Mouse (Mus musculus): Measurements from ENCODE around the gene Rwdd1. TPM values are rescaled to one million over a fixed set of nuclear protein-coding genes. Genes with fewer than 3 reads are reported as not detected.

The Rwdd1 gene
- polyA plus RNA-seq, 1 experiment from 2014 or later: 118 TPM

Other genes with a start within 250 kb of the Rwdd1 start
- gene Sult3a2, start 232.9 kb downstream of the Rwdd1 start, polyA plus RNA-seq (2015; fragmentation: Nextera tagmentation; extraction: Ambion mirVana): not detected in 2 replicates
- not detected in 2 replicates for gene Sult3a1, start 161.9 kb downstream of the Rwdd1 start, polyA plus RNA-seq (2015; fragmentation: Nextera tagmentation; extraction: Ambion mirVana)
- 1.4 and 2.1 TPM in 2 replicates for gene Rsph4a, start 114.5 kb downstream of the Rwdd1 start, polyA plus RNA-seq (2015; fragmentation: Nextera tagmentation; extraction: Ambion mirVana)
- 18.8 and 23.1 TPM in 2 replicates for gene Zup1, start 68.4 kb downstream of the Rwdd1 start, polyA plus RNA-seq (2015; fragmentation: Nextera tagmentation; extraction: Ambion mirVana)
- gene Trappc3l, start 18.0 kb upstream of the Rwdd1 start, polyA plus RNA-seq (2015; fragmentation: Nextera tagmentation; extraction: Ambion mirVana): not detected in 2 replicates
- not detected in 2 replicates for gene Calhm4, start 24.7 kb upstream of the Rwdd1 start, polyA plus RNA-seq (2015; fragmentation: Nextera tagmentation; extraction: Ambion mirVana)
- 0.69 and 0.92 TPM in 2 replicates for gene Calhm5, start 76.9 kb upstream of the Rwdd1 start, polyA plus RNA-seq (2015; fragmentation: Nextera tagmentation; extraction: Ambion mirVana)
- 0.45 and 0.67 TPM in 2 replicates for gene Calhm6, start 108.4 kb upstream of the Rwdd1 start, polyA plus RNA-seq (2015; fragmentation: Nextera tagmentation; extraction: Ambion mirVana)
- 6.1 and 6.7 TPM in 2 replicates for gene Dse, start 188.1 kb upstream of the Rwdd1 start, polyA plus RNA-seq (2015; fragmentation: Nextera tagmentation; extraction: Ambion mirVana)

Measured in midbrain, embryonic 16.5 days (tissue).